In genomic region chr1:120594603-120595002, GRCm38 (mm10) we compare ENCODE assay signal across 9 mouse cellular contexts. TPM values are rescaled to one million over a fixed set of nuclear protein-coding genes. Genes with fewer than 3 reads are reported as not detected.
DNase-seq lines count a peak whose midpoint lies in the region; ATAC-seq and TF ChIP-seq lines count a peak whose summit lies in the region.
"Had no signal": no experiment of that assay in that cellular context is flagged by ENCODE, and none has a peak within 500 bp of the region (broad histone marks: within the 10 kb centered on the region; RNA-seq: fewer than 3 reads in every experiment).

No protein-coding gene starts in this region.

- H3K9me3 ChIP-seq in kidney, postnatal 0 days (replicated peaks; ENCODE audit: low read length): no peaks in the 10 kb centered on the region
- H3K9me3 ChIP-seq in kidney, embryonic 15.5 days (replicated peaks): no peaks in the 10 kb centered on the region
- H3K9me3 ChIP-seq in ES-Bruce4 (replicated peaks; ENCODE audit: control insufficient read depth, insufficient read depth, low read length, poor library complexity, severe bottlenecking): no peaks in the 10 kb centered on the region
- H3K9me3 ChIP-seq in midbrain, embryonic 10.5 days (replicated peaks): no peaks in the 10 kb centered on the region

- under 1% methylated on average over 8 of the region's 8 CpGs for WGBS in kidney, postnatal 0 days
- 1% methylated on average over 8 of the region's 8 CpGs for WGBS in kidney, embryonic 15.5 days
- 0% methylated on average over 8 of the region's 8 CpGs for WGBS in midbrain, embryonic 10.5 days

- TF ChIP-seq CTCF in kidney, postnatal 0 days (IDR thresholded peaks at IDR 0.05; ENCODE audit: low read depth): peak; percentile 66
- TF ChIP-seq CTCF in ES-Bruce4 (IDR thresholded peaks at IDR 0.05; ENCODE audit: low read depth, low read length): peak; percentile 51

- no peaks in the 10 kb centered on the region for H3K4me1 ChIP-seq in kidney, postnatal 0 days (replicated peaks; ENCODE audit: insufficient read depth, low read length)
- H3K4me1 ChIP-seq in kidney, embryonic 15.5 days: peaks cover 14% of the 10 kb centered on the region
- H3K4me1 ChIP-seq in ES-Bruce4 (ENCODE audit: control insufficient read depth, insufficient read depth, low read length): no peaks in the 10 kb centered on the region
- H3K4me1 ChIP-seq in midbrain, embryonic 10.5 days: peaks cover 50% of the 10 kb centered on the region

- ATAC-seq in kidney, postnatal 0 days (replicated peaks; ENCODE audit: low FRiP score, low read depth): no peak
- ATAC-seq in kidney, embryonic 15.5 days (replicated peaks; ENCODE audit: low FRiP score): no peak
- no peak for ATAC-seq in erythroid progenitor cell, adult 5-6 weeks (replicated peaks; ENCODE audit: low FRiP score, poor library complexity, severe bottlenecking)

- TF ChIP-seq EP300 in ES-Bruce4 (IDR thresholded peaks at IDR 0.05; ENCODE audit: insufficient read depth, low read depth, low read length): no peak

- H3K4me2 ChIP-seq in kidney, postnatal 0 days (ENCODE audit: low read length): no peak overlapping the region
- no peak overlapping the region for H3K4me2 ChIP-seq in kidney, embryonic 15.5 days

- H3K4me3 ChIP-seq in kidney, postnatal 0 days (replicated peaks; ENCODE audit: low read depth, low read length): no peak overlapping the region
- H3K4me3 ChIP-seq in kidney, embryonic 15.5 days (replicated peaks): no peak overlapping the region
- H3K4me3 ChIP-seq in ES-Bruce4 (ENCODE audit: low read depth, low read length): no peak overlapping the region
- H3K4me3 ChIP-seq in midbrain, embryonic 10.5 days: peak overlapping the region; percentile 73
- H3K4me3 ChIP-seq: megakaryocyte, embryonic 14.5 days had no signal

- TF ChIP-seq POLR2A in ES-Bruce4 (IDR thresholded peaks at IDR 0.05; ENCODE audit: insufficient read depth, low read length): no peak

- no peak overlapping the region for H3K27ac ChIP-seq in kidney, postnatal 0 days
- no peak overlapping the region for H3K27ac ChIP-seq in kidney, embryonic 15.5 days
- no peak overlapping the region for H3K27ac ChIP-seq in ES-Bruce4 (ENCODE audit: insufficient read depth, low read length)
- peak overlapping the region; percentile 90 for H3K27ac ChIP-seq in midbrain, embryonic 10.5 days (replicated peaks)

- no peak for DNase-seq in kidney, postnatal 0 days (ENCODE audit: low spot score)
- DNase-seq in brain, adult 2 months (ENCODE audit: low read depth, low spot score): peak; percentile 61
- DNase-seq in midbrain, embryonic 10.5 days (ENCODE audit: low spot score): peak; percentile 57
- DNase-seq in natural killer cell, adult 2 months (ENCODE audit: low spot score in 2 of 2): no peak
- no peak for DNase-seq in left cerebral cortex, postnatal 10 days (ENCODE audit: extremely low spot score in 1 of 2, low spot score in 2 of 2)

- no peaks in the 10 kb centered on the region for H3K36me3 ChIP-seq in kidney, postnatal 0 days (ENCODE audit: insufficient read depth, low read length)
- no peaks in the 10 kb centered on the region for H3K36me3 ChIP-seq in kidney, embryonic 15.5 days
- H3K36me3 ChIP-seq in ES-Bruce4 (ENCODE audit: control insufficient read depth, insufficient read depth, low read length, poor library complexity, severe bottlenecking): no peaks in the 10 kb centered on the region
- H3K36me3 ChIP-seq in midbrain, embryonic 10.5 days: no peaks in the 10 kb centered on the region

- peaks cover 82% of the 10 kb centered on the region for H3K27me3 ChIP-seq in kidney, postnatal 0 days (ENCODE audit: insufficient read depth, low read length)
- H3K27me3 ChIP-seq in kidney, embryonic 15.5 days: peaks cover 95% of the 10 kb centered on the region
- peaks cover 25% of the 10 kb centered on the region for H3K27me3 ChIP-seq in ES-Bruce4 (ENCODE audit: control insufficient read depth, insufficient read depth, low read length, poor library complexity, severe bottlenecking)
- H3K27me3 ChIP-seq in midbrain, embryonic 10.5 days (ENCODE audit: low read depth, poor library complexity, severe bottlenecking): peaks cover 100% of the 10 kb centered on the region

- no peak overlapping the region for H3K9ac ChIP-seq in kidney, postnatal 0 days (ENCODE audit: low read depth, low read length)
- H3K9ac ChIP-seq in kidney, embryonic 15.5 days: no peak overlapping the region
- no peak overlapping the region for H3K9ac ChIP-seq in ES-Bruce4 (ENCODE audit: low read depth, poor library complexity, severe bottlenecking)

- intact Hi-C loops in left cerebral cortex, postnatal 10 days (cut with DNase I): no loop called here

RNA-seq across cellular contexts. Expression of gene En1, which starts 7.6 kb away (rescaled TPM):
- not detected in 2 replicates for polyA plus RNA-seq in kidney, postnatal 0 days (2015; fragmentation: Nextera tagmentation; extraction: Ambion mirVana)
- polyA plus RNA-seq in kidney, embryonic 15.5 days (2015; fragmentation: Nextera tagmentation; extraction: Ambion mirVana): 0.05 and 0.10 TPM in 2 replicates
- polyA plus RNA-seq in ES-Bruce4 (2011; ENCODE audit: insufficient read depth, insufficient read length, low read depth, missing spikeins): 0.61 TPM in 1 of 2 replicates, not detected in the other
- 5.2 and 5.6 TPM in 2 replicates for polyA plus RNA-seq in midbrain, embryonic 10.5 days (2016; fragmentation: Nextera tagmentation; extraction: Ambion mirVana)
- total RNA-seq in erythroid progenitor cell, adult 5-6 weeks (2015; ENCODE audit: low replicate concordance): not detected in 2 replicates
- not detected in 2 replicates for total RNA-seq in erythroid progenitor cell, adult 5-6 weeks (2017; ENCODE audit: low replicate concordance)
- not detected for total RNA-seq in left cerebral cortex, postnatal 10 days (2021)

Comparison
In these comparisons a context has a peak if more than half of its experiments do, and no peak if none do; other contexts are left out.
1. DNase-seq: peak in brain, adult 2 months (single experiment) and midbrain, embryonic 10.5 days (single experiment); none in kidney, postnatal 0 days (single experiment), natural killer cell, adult 2 months (0 of 2) and left cerebral cortex, postnatal 10 days (0 of 2).